Mouse (Mus musculus) B cell, adult 2 months (primary cell): ENCODE data around the gene 1700021F05Rik.

Source experiments
- DNase-seq, 2 experiments: peaks; one replicate each; pipeline ENCODE4 v3.0.0; 2022

The 1700021F05Rik gene

GRCm38 (mm10) chr10:43481179-43481578, 59.6 kb downstream of the 1700021F05Rik start:
- DNase-seq, result no peak

GRCm38 (mm10) chr10:43480227-43480849, 60.5 kb downstream of the 1700021F05Rik start:
- DNase-seq, result peak in 1 of 2 experiments; percentile 9

- DNase-seq, result peak; percentile 89 to 92
Observed at GRCm38 (mm10) chr10:43479436-43480157, 61.2 kb downstream of the 1700021F05Rik start.

- DNase-seq, result peak; percentile 65 to 73
Observed at GRCm38 (mm10) chr10:43478751-43479435, 61.9 kb downstream of the 1700021F05Rik start, which contains the start of gene Bend3. TSS of gene Bend3 (plus strand) at chr10:43478831.

GRCm38 (mm10) chr10:43477865-43478681, 62.7 kb downstream of the 1700021F05Rik start:
- DNase-seq, result peak; percentile 36 to 46

GRCm38 (mm10) chr10:43477459-43477858, 63.3 kb downstream of the 1700021F05Rik start:
- DNase-seq, result no peak

GRCm38 (mm10) chr10:43475376-43475775, 65.4 kb downstream of the 1700021F05Rik start:
- DNase-seq, result peak; percentile 71 to 76
